Mouse (Mus musculus): ENCODE results near the gene Pld1.

DNA sequence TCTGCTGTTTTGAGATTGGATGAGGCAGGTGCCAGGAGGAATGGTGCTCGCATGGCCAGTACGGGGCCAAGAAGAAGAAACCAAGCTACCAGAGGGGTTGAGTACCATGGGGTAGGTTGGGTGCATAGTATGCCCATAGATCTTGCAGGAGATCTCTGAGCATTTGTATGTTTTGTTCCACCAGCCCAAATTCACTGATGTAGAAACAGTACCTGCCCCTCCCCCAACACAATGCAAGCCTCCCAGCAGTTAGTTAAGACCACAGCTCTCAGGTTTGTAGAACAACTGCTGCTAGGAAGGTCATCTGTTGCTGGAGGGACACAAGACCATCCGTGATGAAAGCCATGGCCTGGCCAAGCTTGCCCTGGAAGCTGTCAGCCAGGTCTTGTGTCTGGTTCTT, 220.4 kb downstream of the Pld1 start:
- TF ChIP-seq CTCF (IDR thresholded peaks at IDR 0.05; ENCODE audit: low read depth): no peak
- no peak for TF ChIP-seq EP300 (optimal IDR thresholded peaks at IDR 0.05)
